Mouse (Mus musculus) gastrocnemius, postnatal 10 days (tissue): ENCODE measurements around the gene Ube2d1. TPM values are rescaled to one million over a fixed set of nuclear protein-coding genes. Genes with fewer than 3 reads are reported as not detected.

Experiments used
- DNase-seq: peaks from one replicate; pipeline ENCODE4 v3.0.0; 2021; ENCODE audit warnings: mixed read lengths
- long read RNA-seq, 2 experiments: library from polyadenylated mRNA; stranded (forward); transcript quantifications; one replicate each; pipeline ENCODE4 v2.0.0; 2021
- total RNA-seq, 2 experiments: library from RNA; stranded (reverse); gene quantifications; 2 replicates each; pipeline ENCODE4 v1.2.3; 2021

Gene Ube2d1
- total RNA-seq = 100 to 1,000 TPM; 141 to 158 TPM
- long read RNA-seq, experiment 1, transcript Ube2d1-201 (7 exons, 1,431 nt) = major isoform, 42 of 47 reads
- long read RNA-seq, experiment 1, partial matches to known transcripts = 1 of 47 reads
- long read RNA-seq, experiment 1, other reads (novel, unspliced or antisense) = 4 of 47 reads
- long read RNA-seq, experiment 2, transcript Ube2d1-201 (7 exons, 1,431 nt) = major isoform, 41 of 47 reads
- long read RNA-seq, experiment 2, partial matches to known transcripts = 1 of 47 reads
- long read RNA-seq, experiment 2, other reads (novel, unspliced or antisense) = 5 of 47 reads

GRCm38 (mm10) chr10:71285126-71285580, at the start of gene Ube2d1:
TSS of gene Ube2d1 (minus strand) at chr10:71285262.
- peak; percentile 91 for DNase-seq

GRCm38 (mm10) chr10:71332859-71333258, 47.8 kb upstream of the Ube2d1 start:
- no peak for DNase-seq

- no peak for DNase-seq
Observed at GRCm38 (mm10) chr10:71332376-71332775, 47.3 kb upstream of the Ube2d1 start.

- no peak for DNase-seq
Observed at GRCm38 (mm10) chr10:71331908-71332307, 46.8 kb upstream of the Ube2d1 start.

GRCm38 (mm10) chr10:71330070-71330469, 45.0 kb upstream of the Ube2d1 start:
- DNase-seq = no peak

- DNase-seq = no peak
Observed at GRCm38 (mm10) chr10:71329295-71329694, 44.2 kb upstream of the Ube2d1 start.

- DNase-seq = no peak
Observed at GRCm38 (mm10) chr10:71328870-71329269, 43.8 kb upstream of the Ube2d1 start.

- DNase-seq = no peak
Observed at GRCm38 (mm10) chr10:71328382-71328781, 43.3 kb upstream of the Ube2d1 start.

GRCm38 (mm10) chr10:71327386-71327785, 42.3 kb upstream of the Ube2d1 start:
- no peak for DNase-seq

GRCm38 (mm10) chr10:71326789-71327188, 41.7 kb upstream of the Ube2d1 start:
- peak; percentile 62 for DNase-seq

- no peak for DNase-seq
Observed at GRCm38 (mm10) chr10:71326123-71326522, 41.1 kb upstream of the Ube2d1 start.

- no peak for DNase-seq
Observed at GRCm38 (mm10) chr10:71323669-71324068, 38.6 kb upstream of the Ube2d1 start.

- DNase-seq = no peak
Observed at GRCm38 (mm10) chr10:71316497-71316896, 31.4 kb upstream of the Ube2d1 start.

GRCm38 (mm10) chr10:71316056-71316455, 31.0 kb upstream of the Ube2d1 start:
- DNase-seq = no peak

- DNase-seq = no peak
Observed at GRCm38 (mm10) chr10:71314596-71314995, 29.5 kb upstream of the Ube2d1 start.

- no peak for DNase-seq
Observed at GRCm38 (mm10) chr10:71310288-71310687, 25.2 kb upstream of the Ube2d1 start.

- DNase-seq = no peak
Observed at GRCm38 (mm10) chr10:71308199-71308598, 23.1 kb upstream of the Ube2d1 start.

- DNase-seq = no peak
Observed at GRCm38 (mm10) chr10:71306759-71307158, 21.7 kb upstream of the Ube2d1 start.

GRCm38 (mm10) chr10:71306190-71306589, 21.1 kb upstream of the Ube2d1 start:
- DNase-seq = no peak

- no peak for DNase-seq
Observed at GRCm38 (mm10) chr10:71302490-71302889, 17.4 kb upstream of the Ube2d1 start.

GRCm38 (mm10) chr10:71300161-71300560, 15.1 kb upstream of the Ube2d1 start:
- no peak for DNase-seq

- DNase-seq = no peak
Observed at GRCm38 (mm10) chr10:71293245-71293644, 8.2 kb upstream of the Ube2d1 start.

GRCm38 (mm10) chr10:71292254-71292653, 7.2 kb upstream of the Ube2d1 start:
- peak; percentile 36 for DNase-seq

GRCm38 (mm10) chr10:71291801-71292200, 6.7 kb upstream of the Ube2d1 start:
- DNase-seq = no peak
